Mouse (Mus musculus) neural tube, embryonic 12.5 days (tissue): Measurements from ENCODE around the gene Ptprg. TPM values are rescaled to one million over a fixed set of nuclear protein-coding genes. Genes with fewer than 3 reads are reported as not detected.
A peak's percentile ranks its signal among the peaks of the same experiment; 100 is the strongest.
"Not testable (repeated sequence)": the region's sequence is repeated elsewhere in the genome, so short reads cannot be mapped to it uniquely, and the experiment has no call there.

Experiments
- ATAC-seq: fragments of 200-750 bp; cut with Nextera tagmentation; 2 replicates; pipeline ENCODE4 v1.8.0; 2017; ENCODE audit warnings: low read depth, mild to moderate bottlenecking, moderate TSS enrichment, moderate library complexity; ENCODE audit not compliant: low FRiP score
- H3K27ac ChIP-seq: fragments of 300-500 bp; sonication (generic); 2 replicates; pipeline ENCODE4 v1.5.1; 2016
- H3K27me3 ChIP-seq: fragments of 300-500 bp; sonication (generic); replicated peaks from 2 replicates; pipeline ENCODE4 v1.6.1; 2016; ENCODE audit warnings: mild to moderate bottlenecking
- H3K36me3 ChIP-seq: fragments of 300-500 bp; sonication (generic); 2 replicates; pipeline ENCODE4 v1.6.1; 2016; ENCODE audit warnings: mild to moderate bottlenecking
- H3K4me1 ChIP-seq: fragments of 300-500 bp; sonication (generic); 2 replicates; pipeline ENCODE4 v1.6.1; 2016
- H3K4me2 ChIP-seq: fragments of 300-500 bp; sonication (generic); replicated peaks from 2 replicates; pipeline ENCODE4 v1.6.1; 2016; ENCODE audit warnings: mild to moderate bottlenecking
- H3K4me3 ChIP-seq: fragments of 300-500 bp; sonication (generic); 2 replicates; pipeline ENCODE4 v1.5.1; 2016
- H3K9ac ChIP-seq: fragments of 300-500 bp; sonication (generic); 2 replicates; pipeline ENCODE4 v1.6.1; 2016; ENCODE audit warnings: mild to moderate bottlenecking
- H3K9me3 ChIP-seq: fragments of 300-500 bp; sonication (generic); 2 replicates; pipeline ENCODE4 v1.6.1; 2016; ENCODE audit warnings: mild to moderate bottlenecking
- WGBS: fragments of 180-500 bp; shearing (Covaris S2); methylation state at CpG from one replicate; pipeline ENCODE4 v1.1.7; 2016; 5-methylcytosine and 5-hydroxymethylcytosine counted together
- polyA plus RNA-seq: library from polyadenylated mRNA; unstranded; fragments of >200 nt; fragmentation: Nextera tagmentation; extraction: Ambion mirVana; gene quantifications from 2 replicates; pipeline ENCODE4 v1.2.1, GENCODE M21; 2016

Gene Ptprg
- polyA plus RNA-seq, 1 experiment from 2014 or later = 41.8 TPM

DNA sequence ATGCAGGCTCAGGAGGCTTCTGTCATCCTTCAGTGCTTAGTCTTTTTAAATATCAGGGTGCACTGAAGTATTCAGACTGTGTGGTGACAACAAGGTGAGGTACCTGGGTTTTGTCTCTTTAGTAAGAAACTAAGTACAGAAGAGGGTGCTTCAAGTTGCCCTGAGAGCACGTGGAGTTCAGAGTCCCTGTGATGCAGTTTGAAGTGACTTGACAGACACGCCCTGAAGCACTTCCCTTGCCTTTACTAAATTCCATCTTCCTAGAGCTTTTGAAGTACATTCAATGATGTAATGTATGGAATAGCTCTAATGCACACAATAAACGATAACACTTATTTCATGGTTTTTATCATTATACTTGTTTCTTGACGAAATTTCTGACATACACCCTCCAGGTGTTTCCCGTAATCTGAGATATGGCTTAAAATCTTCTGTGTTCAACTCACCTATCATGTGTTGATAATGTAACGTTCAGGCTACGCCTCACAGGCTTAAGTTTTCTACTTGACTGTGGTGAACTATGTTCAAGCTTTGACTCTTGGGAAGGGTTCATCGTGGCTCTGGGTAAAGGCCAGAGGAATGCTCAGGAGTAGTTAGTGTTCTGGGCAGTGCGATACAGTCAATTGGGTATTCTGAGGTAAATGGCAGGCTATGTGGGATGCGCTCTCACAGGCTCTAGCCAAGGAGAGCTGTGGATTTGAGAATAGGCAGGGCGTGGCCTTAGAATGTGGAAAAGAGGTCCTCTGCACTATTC, 483.4 kb downstream of the Ptprg start:
- ATAC-seq = no peak
- Histone ChIP-seq H3K4me2 (no peak overlapping the region), H3K36me3 (no peaks in the 10 kb centered on the region), H3K27me3 (no peaks in the 10 kb centered on the region), H3K4me1 (no peaks in the 10 kb centered on the region), H3K4me3 (no peak overlapping the region), H3K9ac (no peak overlapping the region), H3K9me3 (no peaks in the 10 kb centered on the region), H3K27ac (no peak overlapping the region)
- WGBS = 93% methylated on average over 11 of the region's 11 CpGs

DNA sequence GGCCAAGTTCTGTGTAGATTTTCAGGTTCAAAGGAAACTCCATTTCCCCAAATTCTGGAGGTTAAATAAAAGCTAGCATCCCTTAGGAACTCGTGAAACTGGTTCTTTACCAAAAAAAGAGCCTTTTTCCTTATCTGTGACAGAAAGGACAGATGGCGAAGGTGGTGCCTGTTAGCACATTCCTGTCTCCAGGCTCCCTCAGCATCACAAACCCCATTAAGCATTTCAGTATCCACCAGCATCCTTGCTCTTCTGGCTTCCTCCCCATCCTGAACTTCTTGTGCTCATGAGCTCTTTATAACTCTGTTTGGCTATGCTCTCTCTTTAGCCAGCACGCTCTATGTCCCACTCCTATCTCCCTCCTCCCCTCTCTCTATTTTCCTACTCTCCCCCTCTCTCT, 486.4 kb downstream of the Ptprg start:
- Histone ChIP-seq H3K9me3 (no peaks in the 10 kb centered on the region), H3K4me3 (no peak overlapping the region), H3K36me3 (no peaks in the 10 kb centered on the region), H3K9ac (no peak overlapping the region), H3K4me2 (no peak overlapping the region), H3K4me1 (no peaks in the 10 kb centered on the region), H3K27me3 (no peaks in the 10 kb centered on the region), H3K27ac (no peak overlapping the region)
- 90% methylated on average over 3 of the region's 3 CpGs for WGBS
- no peak for ATAC-seq

DNA sequence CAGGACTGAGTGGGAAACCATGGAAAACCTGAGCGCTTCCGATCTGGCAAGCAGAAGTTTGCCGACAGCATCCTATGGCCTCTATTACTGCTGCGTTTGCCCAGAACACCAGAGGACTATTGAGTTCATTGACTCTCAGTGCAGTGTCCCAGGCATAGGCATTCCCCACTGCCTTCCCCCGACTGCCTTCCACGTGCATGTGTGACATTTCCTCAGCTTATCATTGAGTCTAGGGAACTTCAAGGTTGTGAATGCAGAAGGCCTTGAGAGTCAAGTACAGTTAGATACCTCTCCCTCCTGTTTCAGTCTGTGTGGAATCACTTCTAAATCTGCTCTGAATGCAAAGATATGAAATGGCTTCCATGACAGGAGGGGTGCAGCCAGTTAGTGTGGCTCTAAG, 488.2 kb downstream of the Ptprg start:
- Histone ChIP-seq H3K9me3 (no peaks in the 10 kb centered on the region), H3K36me3 (no peaks in the 10 kb centered on the region), H3K4me3 (no peak overlapping the region), H3K27me3 (no peaks in the 10 kb centered on the region), H3K27ac (no peak overlapping the region), H3K4me2 (no peak overlapping the region), H3K4me1 (no peaks in the 10 kb centered on the region), H3K9ac (no peak overlapping the region)
- 91% methylated on average over 6 of the region's 6 CpGs for WGBS
- no peak for ATAC-seq

DNA sequence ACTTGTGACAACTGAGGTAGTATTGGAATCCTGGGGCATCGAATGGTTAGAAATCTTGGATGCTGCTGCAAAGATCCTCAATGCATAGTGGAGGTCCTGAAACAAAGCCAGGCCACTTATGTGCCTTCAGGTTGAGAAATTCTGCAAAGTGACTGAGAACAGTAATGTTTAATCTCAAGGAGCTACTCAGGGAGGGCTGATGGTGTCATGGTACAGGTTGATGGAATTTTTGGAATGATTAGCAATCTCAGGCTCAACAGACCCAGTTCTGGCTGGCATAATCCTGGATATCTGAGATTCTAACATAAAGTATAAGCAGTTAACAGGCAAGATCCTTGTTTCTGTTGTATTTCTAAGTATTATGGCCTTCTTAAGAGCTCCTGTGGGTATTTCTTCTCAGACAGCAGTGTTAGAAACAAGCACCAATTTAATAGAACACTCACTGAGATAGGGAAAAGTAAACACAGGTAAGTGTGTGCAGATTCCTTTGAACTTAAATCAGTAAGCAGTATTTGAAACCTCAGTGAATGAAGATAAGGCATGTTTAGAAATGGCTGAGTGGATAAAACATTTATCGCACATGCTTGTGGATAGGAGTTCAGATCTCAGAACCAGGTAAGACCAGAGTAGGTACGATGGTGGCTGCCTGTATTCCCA, 493.0 kb downstream of the Ptprg start:
- Histone ChIP-seq H3K27ac (no peak overlapping the region), H3K4me1 (no peaks in the 10 kb centered on the region), H3K4me2 (no peak overlapping the region), H3K4me3 (no peak overlapping the region), H3K27me3 (no peaks in the 10 kb centered on the region), H3K36me3 (no peaks in the 10 kb centered on the region), H3K9ac (no peak overlapping the region), H3K9me3 (no peaks in the 10 kb centered on the region)
- WGBS = 98% methylated on average over 3 of the region's 3 CpGs
- no peak for ATAC-seq

DNA sequence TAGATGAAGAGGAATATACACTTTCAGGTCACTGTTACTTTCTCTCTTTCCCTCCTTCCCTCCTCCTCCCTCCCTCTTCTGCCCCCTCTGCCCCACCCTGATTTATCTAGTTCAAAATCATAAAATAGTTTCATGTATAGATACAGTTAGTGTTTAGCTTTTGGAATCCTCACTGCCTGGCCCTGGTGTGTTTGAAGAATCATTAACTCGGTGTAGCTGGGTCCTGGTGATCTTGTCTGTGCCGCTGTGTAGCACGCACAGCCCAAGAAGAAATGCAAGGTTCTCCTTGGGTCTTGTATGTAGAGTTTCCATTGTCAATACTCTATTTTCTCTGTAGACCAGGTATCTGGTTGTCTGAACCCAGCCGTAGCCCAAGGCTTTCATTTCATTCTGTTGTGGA, 494.3 kb downstream of the Ptprg start:
- H3K4me3 ChIP-seq = no peak overlapping the region
- H3K9me3 ChIP-seq = no peaks in the 10 kb centered on the region
- 95% methylated on average over 4 of the region's 4 CpGs for WGBS
- no peak for ATAC-seq
- H3K27ac ChIP-seq = no peak overlapping the region
- H3K4me1 ChIP-seq = no peaks in the 10 kb centered on the region
- H3K4me2 ChIP-seq = no peak overlapping the region
- no peak overlapping the region for H3K9ac ChIP-seq
- H3K27me3 ChIP-seq = no peaks in the 10 kb centered on the region
- no peaks in the 10 kb centered on the region for H3K36me3 ChIP-seq

DNA sequence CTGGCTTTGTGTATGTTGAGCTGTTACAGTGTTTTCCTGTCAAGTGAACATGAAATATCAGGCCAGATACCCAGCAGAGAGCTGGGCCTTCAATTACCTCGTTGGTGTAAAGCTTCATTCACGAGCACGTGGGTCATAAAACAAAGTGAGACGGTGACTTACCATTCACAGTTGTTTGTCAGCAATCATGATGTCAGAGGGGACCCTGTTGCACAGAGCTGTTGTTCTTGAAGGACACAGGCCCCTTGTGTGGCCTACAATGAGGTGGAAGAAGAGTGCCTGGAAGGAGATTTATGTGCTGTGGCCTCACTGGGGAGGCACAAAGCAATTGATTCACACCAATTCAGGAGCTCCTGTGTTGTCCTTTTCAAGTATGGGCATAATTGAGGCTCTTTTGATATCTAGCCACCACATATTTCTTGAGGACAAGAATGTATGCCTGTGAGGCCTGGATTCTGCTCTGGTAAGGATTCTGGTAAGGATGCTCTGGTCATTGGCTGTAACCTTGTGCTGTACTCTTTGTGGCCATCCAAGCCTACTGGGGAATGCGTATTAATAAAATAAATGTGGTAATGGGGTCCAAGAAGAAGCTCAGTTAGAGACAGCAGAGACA, 503.7 kb downstream of the Ptprg start:
- H3K4me3 ChIP-seq = no peak overlapping the region
- H3K9ac ChIP-seq = no peak overlapping the region
- no peak overlapping the region for H3K27ac ChIP-seq
- peaks cover 10% of the 10 kb centered on the region; the same call in 1 of the 2 replicates for H3K27me3 ChIP-seq
- WGBS = 21% methylated on average over 5 of the region's 5 CpGs
- H3K4me2 ChIP-seq = no peak overlapping the region
- H3K36me3 ChIP-seq = no peaks in the 10 kb centered on the region
- H3K9me3 ChIP-seq = no peaks in the 10 kb centered on the region
- ATAC-seq = peak; percentile 88
- H3K4me1 ChIP-seq = peaks cover 12% of the 10 kb centered on the region; the same call in 1 of the 2 replicates

DNA sequence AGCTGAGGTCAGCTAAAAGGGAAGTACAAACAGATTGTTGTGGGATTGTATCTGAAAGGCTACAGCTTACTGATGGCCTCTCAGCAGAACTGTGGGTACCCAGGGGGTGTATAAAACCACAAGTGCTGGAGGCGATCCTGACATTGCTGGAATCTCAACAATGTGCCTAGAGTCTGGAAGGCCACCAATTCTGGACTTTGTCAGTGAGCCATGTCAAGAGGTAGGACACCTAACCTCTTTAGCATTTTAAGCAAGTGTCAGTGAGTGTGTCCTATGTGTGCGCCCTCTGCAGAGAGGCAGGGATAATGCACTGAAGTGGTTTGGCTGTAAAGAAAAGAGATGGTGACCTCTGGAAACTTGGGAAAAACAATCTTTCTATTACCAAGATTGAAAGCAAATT, 504.5 kb downstream of the Ptprg start:
- Histone ChIP-seq H3K9ac (no peak overlapping the region), H3K4me3 (no peak overlapping the region), H3K4me1 (peaks cover 12% of the 10 kb centered on the region; the same call in 1 of the 2 replicates), H3K27ac (no peak overlapping the region), H3K27me3 (peaks cover 10% of the 10 kb centered on the region; the same call in 1 of the 2 replicates), H3K9me3 (no peaks in the 10 kb centered on the region), H3K4me2 (no peak overlapping the region), H3K36me3 (no peaks in the 10 kb centered on the region)
- WGBS = 63% methylated on average over 2 of the region's 2 CpGs
- no peak for ATAC-seq

DNA sequence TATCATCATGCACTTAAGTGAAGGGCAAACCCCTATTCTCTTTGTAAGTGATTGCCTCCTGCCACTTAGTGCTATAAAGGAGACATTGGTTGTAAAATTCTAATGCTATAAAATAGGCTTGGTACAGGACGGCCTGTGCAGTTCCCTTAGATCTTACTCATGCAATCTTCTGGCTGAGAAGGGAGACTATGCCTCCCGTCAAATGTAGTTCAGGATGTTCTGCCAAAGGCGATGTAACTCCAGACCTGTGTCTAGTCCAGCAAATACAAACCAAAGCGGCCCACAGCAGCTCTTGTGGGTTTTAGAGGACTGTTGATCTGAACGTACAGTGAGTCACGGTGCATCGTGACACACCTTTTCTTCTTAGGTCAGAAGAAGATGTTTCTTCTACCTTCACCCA, 505.8 kb downstream of the Ptprg start:
- Histone ChIP-seq H3K27me3 (peaks cover 10% of the 10 kb centered on the region; the same call in 1 of the 2 replicates), H3K36me3 (no peaks in the 10 kb centered on the region), H3K9ac (no peak overlapping the region), H3K4me3 (no peak overlapping the region), H3K4me2 (no peak overlapping the region), H3K4me1 (peaks cover 12% of the 10 kb centered on the region; the same call in 1 of the 2 replicates), H3K27ac (no peak overlapping the region), H3K9me3 (no peaks in the 10 kb centered on the region)
- 78% methylated on average over 7 of the region's 7 CpGs for WGBS
- no peak for ATAC-seq

DNA sequence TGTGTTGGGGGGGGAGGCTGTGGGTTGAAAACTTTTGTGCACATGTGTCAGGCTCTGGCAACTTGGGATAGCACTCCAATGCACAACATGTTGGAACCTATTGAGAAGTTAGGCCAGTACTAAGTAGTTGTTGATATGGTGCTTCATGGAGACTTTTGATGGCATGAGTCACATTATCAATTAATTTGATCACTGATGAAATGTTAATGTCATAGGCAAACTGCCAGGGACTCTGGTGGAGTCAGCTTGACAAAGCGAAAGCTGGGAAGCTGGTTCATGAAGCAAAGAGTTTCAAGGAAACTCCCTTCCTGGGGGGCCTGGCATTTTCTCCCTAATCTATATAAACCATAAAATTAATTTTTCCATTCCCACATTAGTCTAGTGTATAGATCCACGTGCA, 508.0 kb downstream of the Ptprg start:
- not testable (repeated sequence) for ATAC-seq, H3K4me2 ChIP-seq, H3K4me3 ChIP-seq, H3K9me3 ChIP-seq, H3K27me3 ChIP-seq, H3K36me3 ChIP-seq, H3K9ac ChIP-seq, H3K27ac ChIP-seq
- WGBS = 69% methylated on average over 2 of the region's 2 CpGs
- peaks cover 12% of the 10 kb centered on the region; the same call in 1 of the 2 replicates for H3K4me1 ChIP-seq

DNA sequence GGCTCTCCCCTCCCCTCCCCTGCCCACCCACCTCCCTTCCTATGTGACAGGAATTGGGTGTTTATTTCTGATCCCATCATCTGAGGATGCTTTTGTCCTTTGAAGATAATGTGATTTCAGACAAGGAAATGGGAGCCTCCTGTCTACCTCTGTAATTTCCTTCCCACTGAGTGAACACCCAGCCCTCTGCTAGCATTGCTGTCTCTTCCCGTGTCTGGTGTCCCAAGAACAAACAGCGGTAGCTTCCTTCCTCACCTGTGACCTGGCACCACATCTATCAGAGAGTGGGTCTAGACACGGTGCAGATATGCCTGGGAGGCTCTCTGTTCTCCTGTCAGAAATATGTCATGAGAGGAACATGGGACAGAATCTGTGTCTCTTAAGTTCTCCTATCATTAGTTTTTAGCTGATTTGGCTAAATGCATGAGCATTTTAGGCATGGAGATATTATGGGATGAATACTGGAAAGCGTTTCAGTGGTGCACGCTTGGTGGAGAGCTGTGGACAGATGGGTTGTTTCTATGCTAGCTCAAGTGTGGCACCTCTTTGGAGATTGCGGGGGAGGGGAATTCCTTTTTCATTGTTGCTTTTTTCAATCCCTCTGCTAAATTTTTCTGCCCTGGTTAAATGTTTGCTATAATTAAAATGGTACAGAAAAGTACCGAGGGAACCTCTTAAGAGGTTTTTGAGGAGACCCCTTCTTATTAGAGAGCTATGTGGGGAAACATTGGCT, 509.5 kb downstream of the Ptprg start:
- Histone ChIP-seq H3K4me1 (no peaks in the 10 kb centered on the region), H3K27ac (no peak overlapping the region), H3K4me3 (no peak overlapping the region), H3K4me2 (no peak overlapping the region), H3K9ac (no peak overlapping the region), H3K27me3 (no peaks in the 10 kb centered on the region; the same call in 1 of the 2 replicates), H3K36me3 (no peaks in the 10 kb centered on the region), H3K9me3 (no peaks in the 10 kb centered on the region)
- ATAC-seq = no peak
- WGBS = 88% methylated on average over 7 of the region's 7 CpGs

DNA sequence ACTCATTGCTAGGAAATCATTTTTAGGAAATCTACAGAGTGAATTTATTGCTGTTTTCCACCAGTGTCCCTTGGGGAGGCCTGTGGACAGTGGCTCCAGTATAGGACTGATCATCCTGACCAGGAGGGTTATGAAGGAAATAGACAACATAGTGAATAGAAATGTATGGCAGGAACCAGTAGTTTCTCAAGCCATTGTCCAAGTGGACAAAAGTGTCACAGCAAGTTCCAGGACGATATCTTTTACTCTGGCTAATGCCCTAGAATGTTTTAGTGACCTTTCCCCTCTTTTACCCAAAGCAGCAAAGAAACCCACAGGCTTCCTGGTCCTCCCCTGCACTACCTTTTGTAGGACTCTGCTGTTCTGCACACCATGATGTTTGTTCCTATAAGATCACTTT, 511.7 kb downstream of the Ptprg start:
- H3K27ac ChIP-seq = no peak overlapping the region
- WGBS = 57% methylated on average over 1 of the region's 1 CpGs
- ATAC-seq = no peak
- H3K4me3 ChIP-seq = no peak overlapping the region
- no peaks in the 10 kb centered on the region for H3K4me1 ChIP-seq
- H3K27me3 ChIP-seq = no peaks in the 10 kb centered on the region; the same call in 1 of the 2 replicates
- H3K9me3 ChIP-seq = no peaks in the 10 kb centered on the region
- no peaks in the 10 kb centered on the region for H3K36me3 ChIP-seq
- H3K4me2 ChIP-seq = no peak overlapping the region
- no peak overlapping the region for H3K9ac ChIP-seq

DNA sequence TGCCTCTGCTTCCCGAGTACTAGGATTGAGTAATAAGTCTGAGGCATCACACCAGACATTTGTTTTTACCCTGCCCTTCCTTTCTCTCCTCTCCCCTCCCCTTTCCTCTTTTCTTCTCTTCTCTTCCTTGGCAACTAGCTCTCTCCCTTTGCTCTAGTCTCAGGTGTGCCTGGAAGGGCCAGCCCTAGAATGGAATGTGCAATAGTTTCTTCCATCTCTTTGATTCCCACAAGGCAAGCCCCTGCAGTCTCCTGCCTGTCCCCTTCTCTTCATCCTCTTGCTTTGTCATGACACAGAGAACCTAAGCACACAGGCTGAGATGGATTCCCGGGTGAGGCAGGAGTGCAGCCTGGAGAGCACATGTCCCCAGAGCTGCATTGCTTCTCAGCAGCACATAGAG, 512.4 kb downstream of the Ptprg start:
- no peaks in the 10 kb centered on the region for H3K4me1 ChIP-seq
- no peak overlapping the region for H3K27ac ChIP-seq
- H3K27me3 ChIP-seq = no peaks in the 10 kb centered on the region
- H3K9me3 ChIP-seq = no peaks in the 10 kb centered on the region
- no peak overlapping the region for H3K4me3 ChIP-seq
- no peaks in the 10 kb centered on the region for H3K36me3 ChIP-seq
- no peak overlapping the region for H3K9ac ChIP-seq
- WGBS = 80% methylated on average over 2 of the region's 2 CpGs
- H3K4me2 ChIP-seq = no peak overlapping the region
- ATAC-seq = no peak
